Mouse (Mus musculus): ENCODE data around the gene Atp1a4. TPM values are rescaled to one million over a fixed set of nuclear protein-coding genes. Genes with fewer than 3 reads are reported as not detected.

Atp1a4 gene
- polyA plus RNA-seq, 1 experiment from 2014 or later, result not detected

DNA sequence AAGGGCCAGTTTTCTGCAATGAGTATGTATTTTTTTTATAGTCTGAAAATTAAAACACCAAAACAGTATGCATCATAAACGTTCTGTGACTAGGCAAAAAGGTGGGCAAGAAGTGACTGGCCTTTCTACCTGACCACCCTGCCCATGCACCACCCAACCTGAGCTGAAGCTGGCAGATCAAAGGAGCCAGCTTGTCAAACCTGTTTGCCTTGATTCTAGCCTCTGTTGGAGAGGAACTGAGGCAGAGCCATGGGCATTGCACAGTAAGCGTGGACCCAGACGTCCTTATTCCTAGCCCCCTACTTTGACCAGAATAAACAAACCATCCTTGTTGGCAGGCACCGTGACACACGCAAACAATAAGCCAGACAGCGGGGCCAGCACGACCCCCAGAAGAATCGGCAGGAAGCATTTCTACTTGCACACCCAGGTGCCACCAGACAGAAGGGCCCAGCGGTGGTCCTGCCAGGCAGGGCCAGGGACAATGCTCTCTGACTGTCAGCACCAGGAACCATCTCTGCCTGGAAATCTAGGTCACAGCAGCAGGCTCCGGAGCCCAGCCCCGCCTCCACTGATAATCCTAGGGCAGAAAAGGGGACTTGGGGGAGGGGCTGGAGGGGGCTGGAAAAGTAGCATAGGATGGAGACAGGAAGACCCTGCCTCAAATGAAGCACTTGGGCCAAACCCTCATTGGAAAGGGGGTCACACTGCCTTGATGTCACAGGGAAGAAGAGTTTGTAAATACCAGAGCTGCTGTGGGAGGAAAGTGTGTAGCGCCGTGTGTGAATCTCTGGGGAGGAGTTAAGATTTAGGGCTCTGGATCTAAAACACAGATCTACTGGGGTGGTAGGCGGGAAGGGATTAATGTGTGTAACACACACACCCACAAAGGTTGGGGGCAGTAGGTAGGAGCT, 56.0 kb downstream of the Atp1a4 start:
- Histone ChIP-seq H3K4me3 (ENCODE audit: low read depth, low read length) (no peak overlapping the region), H3K36me3 (ENCODE audit: control insufficient read depth, insufficient read depth, low read length) (peaks cover 9% of the 10 kb centered on the region; the same call in 1 of the 2 replicates), H3K9ac (ENCODE audit: low read length) (peak overlapping the region; percentile 23; the same call in 1 of the 2 replicates), H3K4me2 (replicated peaks; ENCODE audit: low read depth) (peak overlapping the region; percentile 31; the same call in 1 of the 2 replicates), H3K4me1 (replicated peaks; ENCODE audit: control insufficient read depth, insufficient read depth) (peaks cover 24% of the 10 kb centered on the region), H3K9me3 (ENCODE audit: control insufficient read depth, low read length) (no peaks in the 10 kb centered on the region), H3K27me3 (ENCODE audit: control insufficient read depth, insufficient read depth, low read length) (no peaks in the 10 kb centered on the region), H3K27ac (replicated peaks) (peak overlapping the region; percentile 76)
- DNase-seq (ENCODE audit: low spot score) (no peak), ATAC-seq (ENCODE audit: low FRiP score, low TSS enrichment) (no peak)
- TF ChIP-seq EP300 (optimal IDR thresholded peaks at IDR 0.05) (no peak), CTCF (IDR thresholded peaks at IDR 0.05; ENCODE audit: low read depth) (no peak)
- WGBS, result 18% methylated on average over 14 of the region's 14 CpGs

DNA sequence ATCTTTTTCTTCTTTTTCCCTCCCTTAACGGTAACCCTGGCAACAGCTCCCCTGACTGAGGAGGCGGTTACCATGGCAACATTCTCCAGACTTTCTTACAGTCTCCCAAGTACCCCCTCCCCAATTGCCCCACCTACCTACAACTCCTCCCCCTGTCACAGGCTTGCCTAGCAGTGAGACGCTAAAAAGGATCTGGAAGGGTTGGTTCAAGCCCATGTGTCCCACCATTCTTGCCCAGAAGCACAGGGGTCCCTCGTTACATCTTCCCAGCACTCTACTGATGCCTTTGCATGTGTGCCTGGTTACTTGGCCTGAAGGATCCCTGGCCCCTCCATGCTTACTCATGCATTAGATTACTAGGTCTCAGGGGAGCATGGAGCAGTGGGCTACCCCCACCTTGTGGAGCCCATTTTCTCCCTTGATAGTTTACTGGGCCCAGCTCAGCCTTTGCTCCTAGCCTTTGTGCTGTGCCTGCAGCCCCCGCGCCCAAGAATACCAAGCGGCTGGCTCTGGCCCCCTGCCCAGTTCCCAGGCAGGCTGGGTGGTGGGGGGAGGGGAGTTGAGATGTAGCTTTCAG, 57.3 kb downstream of the Atp1a4 start:
- H3K9me3 ChIP-seq (ENCODE audit: control insufficient read depth, low read length), result no peaks in the 10 kb centered on the region
- 50% methylated on average over 7 of the region's 7 CpGs for WGBS
- 0 out of 2 replicates have a peak overlapping the region, but pooled peaks have one; percentile 40 for H3K27ac ChIP-seq (replicated peaks)
- no peak overlapping the region for H3K4me3 ChIP-seq (ENCODE audit: low read depth, low read length)
- no peak for DNase-seq (ENCODE audit: low spot score)
- no peak for ATAC-seq (ENCODE audit: low FRiP score, low TSS enrichment)
- TF ChIP-seq CTCF (IDR thresholded peaks at IDR 0.05; ENCODE audit: low read depth), result no peak
- H3K4me2 ChIP-seq (replicated peaks; ENCODE audit: low read depth), result no peak overlapping the region
- H3K36me3 ChIP-seq (ENCODE audit: control insufficient read depth, insufficient read depth, low read length), result peaks cover 9% of the 10 kb centered on the region; the same call in 1 of the 2 replicates
- no peaks in the 10 kb centered on the region for H3K27me3 ChIP-seq (ENCODE audit: control insufficient read depth, insufficient read depth, low read length)
- peak overlapping the region; percentile 27; the same call in 1 of the 2 replicates for H3K9ac ChIP-seq (ENCODE audit: low read length)
- H3K4me1 ChIP-seq (replicated peaks; ENCODE audit: control insufficient read depth, insufficient read depth), result peaks cover 24% of the 10 kb centered on the region

DNA sequence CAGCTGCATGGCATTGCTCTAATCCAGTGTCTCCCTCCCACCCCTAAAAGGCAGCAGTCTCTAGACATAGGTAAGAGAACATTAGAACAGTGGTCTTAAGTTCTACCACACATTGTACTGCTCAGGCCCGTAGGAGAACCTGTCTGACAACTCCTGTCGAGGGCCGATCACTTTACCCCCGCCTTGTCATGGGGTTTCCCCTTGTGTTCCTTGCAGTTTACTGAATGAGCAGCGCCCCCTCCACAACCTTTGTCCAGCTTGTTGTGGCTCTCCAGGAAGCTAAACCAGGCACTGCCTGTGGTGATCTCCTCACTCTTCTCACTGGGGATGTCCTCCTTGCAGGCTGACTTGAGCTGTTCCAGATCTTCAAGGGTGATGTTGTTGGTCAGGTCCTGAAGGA, 58.1 kb downstream of the Atp1a4 start:
- Histone ChIP-seq H3K4me1 (replicated peaks; ENCODE audit: control insufficient read depth, insufficient read depth) (peaks cover 20% of the 10 kb centered on the region), H3K9me3 (ENCODE audit: control insufficient read depth, low read length) (no peaks in the 10 kb centered on the region), H3K4me2 (replicated peaks; ENCODE audit: low read depth) (no peak overlapping the region), H3K27me3 (ENCODE audit: control insufficient read depth, insufficient read depth, low read length) (no peaks in the 10 kb centered on the region), H3K9ac (ENCODE audit: low read length) (no peak overlapping the region), H3K36me3 (ENCODE audit: control insufficient read depth, insufficient read depth, low read length) (peaks cover 10% of the 10 kb centered on the region; the same call in 1 of the 2 replicates), H3K4me3 (ENCODE audit: low read depth, low read length) (no peak overlapping the region), H3K27ac (replicated peaks) (no peak overlapping the region)
- 58% methylated on average over 5 of the region's 5 CpGs for WGBS
- DNase-seq (ENCODE audit: low spot score), result peak; percentile 66
- TF ChIP-seq EP300 (optimal IDR thresholded peaks at IDR 0.05), result no peak
- no peak for TF ChIP-seq CTCF (IDR thresholded peaks at IDR 0.05; ENCODE audit: low read depth)
- peak; percentile 20; the same call in 1 of the 2 replicates for ATAC-seq (ENCODE audit: low FRiP score, low TSS enrichment)

DNA sequence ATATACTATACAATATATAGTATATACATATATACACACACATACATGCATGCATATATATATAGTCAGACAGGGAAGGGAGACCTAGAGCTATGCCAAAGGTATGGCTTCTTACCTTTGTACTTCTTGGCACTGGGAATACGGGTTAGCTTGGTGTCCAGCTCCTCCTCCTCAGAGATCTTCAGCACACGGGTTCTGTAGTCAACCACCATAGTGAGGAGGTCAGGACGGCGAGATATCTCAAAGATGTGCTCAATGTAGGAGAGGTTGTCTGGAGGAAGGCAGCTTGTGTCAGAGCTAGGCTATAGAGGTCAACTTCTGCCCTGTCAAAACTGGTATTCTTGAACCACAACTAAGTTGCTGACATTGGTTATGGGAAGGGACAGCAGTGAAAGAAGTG, 59.2 kb downstream of the Atp1a4 start:
- TF ChIP-seq EP300 (optimal IDR thresholded peaks at IDR 0.05), result no peak
- no peak for TF ChIP-seq CTCF (IDR thresholded peaks at IDR 0.05; ENCODE audit: low read depth)
- Histone ChIP-seq H3K27me3 (ENCODE audit: control insufficient read depth, insufficient read depth, low read length) (no peaks in the 10 kb centered on the region), H3K4me2 (replicated peaks; ENCODE audit: low read depth) (no peak overlapping the region), H3K36me3 (ENCODE audit: control insufficient read depth, insufficient read depth, low read length) (peaks cover 16% of the 10 kb centered on the region), H3K4me1 (replicated peaks; ENCODE audit: control insufficient read depth, insufficient read depth) (peaks cover 17% of the 10 kb centered on the region), H3K27ac (replicated peaks) (no peak overlapping the region), H3K4me3 (ENCODE audit: low read depth, low read length) (no peak overlapping the region), H3K9me3 (ENCODE audit: control insufficient read depth, low read length) (no peaks in the 10 kb centered on the region), H3K9ac (ENCODE audit: low read length) (no peak overlapping the region)
- ATAC-seq (ENCODE audit: low FRiP score, low TSS enrichment), result no peak
- 92% methylated on average over 4 of the region's 4 CpGs for WGBS
- no peak for DNase-seq (ENCODE audit: low spot score)

DNA sequence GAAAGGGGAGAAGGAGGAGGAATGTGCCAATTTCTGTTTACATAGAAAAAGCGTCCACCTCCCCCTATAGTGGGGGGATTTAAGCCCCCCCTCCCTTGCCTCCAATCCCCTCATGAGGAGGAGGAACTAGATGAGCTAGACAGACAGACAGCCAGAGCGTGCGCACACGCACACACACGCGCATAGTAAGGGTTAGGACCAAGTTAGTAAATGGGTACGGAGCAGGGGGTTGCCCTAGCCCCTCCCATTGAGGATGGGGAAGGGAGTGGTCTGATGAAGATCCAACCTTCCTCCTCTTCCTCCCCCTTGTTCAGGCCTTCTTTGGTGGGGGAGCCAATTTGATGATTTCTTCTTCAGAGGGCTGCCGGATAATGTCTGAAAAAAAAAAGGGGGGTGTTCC, 59.9 kb downstream of the Atp1a4 start:
- Histone ChIP-seq H3K9ac (ENCODE audit: low read length) (no peak overlapping the region), H3K9me3 (ENCODE audit: control insufficient read depth, low read length) (no peaks in the 10 kb centered on the region), H3K27ac (replicated peaks) (no peak overlapping the region), H3K36me3 (ENCODE audit: control insufficient read depth, insufficient read depth, low read length) (peaks cover 16% of the 10 kb centered on the region), H3K4me3 (ENCODE audit: low read depth, low read length) (no peak overlapping the region), H3K27me3 (ENCODE audit: control insufficient read depth, insufficient read depth, low read length) (no peaks in the 10 kb centered on the region), H3K4me2 (replicated peaks; ENCODE audit: low read depth) (no peak overlapping the region), H3K4me1 (replicated peaks; ENCODE audit: control insufficient read depth, insufficient read depth) (peaks cover 15% of the 10 kb centered on the region)
- WGBS, result 80% methylated on average over 8 of the region's 8 CpGs
- no peak for DNase-seq (ENCODE audit: low spot score)
- no peak for ATAC-seq (ENCODE audit: low FRiP score, low TSS enrichment)
- TF ChIP-seq EP300 (optimal IDR thresholded peaks at IDR 0.05) (no peak), CTCF (IDR thresholded peaks at IDR 0.05; ENCODE audit: low read depth) (no peak)

DNA sequence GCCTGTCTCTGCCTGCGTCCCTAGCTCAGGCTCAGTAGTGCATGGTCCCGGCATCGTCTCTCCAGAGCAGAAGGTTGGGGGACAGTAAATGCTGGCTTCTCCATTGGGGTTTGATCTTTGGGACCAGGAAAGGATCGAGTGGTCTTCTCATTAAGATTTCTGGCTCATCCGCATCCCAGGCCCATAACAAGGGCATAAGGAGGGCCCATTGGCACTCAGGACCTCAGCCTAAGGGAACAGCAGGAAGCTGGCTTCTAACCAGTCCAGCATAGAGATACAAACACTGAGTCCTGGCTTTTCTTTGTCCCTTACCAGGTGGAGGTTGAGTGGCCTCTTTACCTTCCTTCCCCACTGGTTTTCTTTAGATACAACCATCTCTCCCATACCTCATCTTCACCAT, 60.4 kb downstream of the Atp1a4 start:
- no peak overlapping the region for H3K27ac ChIP-seq (replicated peaks)
- H3K4me3 ChIP-seq (ENCODE audit: low read depth, low read length), result no peak overlapping the region
- ATAC-seq (ENCODE audit: low FRiP score, low TSS enrichment), result no peak

More for the DNA sequence above, 60.4 kb downstream of the Atp1a4 start:
- H3K9ac ChIP-seq (ENCODE audit: low read length), result no peak overlapping the region
- 81% methylated on average over 5 of the region's 5 CpGs for WGBS
- peaks cover 13% of the 10 kb centered on the region for H3K4me1 ChIP-seq (replicated peaks; ENCODE audit: control insufficient read depth, insufficient read depth)
- H3K27me3 ChIP-seq (ENCODE audit: control insufficient read depth, insufficient read depth, low read length), result no peaks in the 10 kb centered on the region
- no peaks in the 10 kb centered on the region for H3K9me3 ChIP-seq (ENCODE audit: control insufficient read depth, low read length)
- peaks cover 16% of the 10 kb centered on the region for H3K36me3 ChIP-seq (ENCODE audit: control insufficient read depth, insufficient read depth, low read length)
- TF ChIP-seq EP300 (optimal IDR thresholded peaks at IDR 0.05) (no peak), CTCF (IDR thresholded peaks at IDR 0.05; ENCODE audit: low read depth) (no peak)
- H3K4me2 ChIP-seq (replicated peaks; ENCODE audit: low read depth), result no peak overlapping the region
- DNase-seq (ENCODE audit: low spot score), result no peak
